ENCODE assay signal across 27 mouse cellular contexts in the genomic region with DNA sequence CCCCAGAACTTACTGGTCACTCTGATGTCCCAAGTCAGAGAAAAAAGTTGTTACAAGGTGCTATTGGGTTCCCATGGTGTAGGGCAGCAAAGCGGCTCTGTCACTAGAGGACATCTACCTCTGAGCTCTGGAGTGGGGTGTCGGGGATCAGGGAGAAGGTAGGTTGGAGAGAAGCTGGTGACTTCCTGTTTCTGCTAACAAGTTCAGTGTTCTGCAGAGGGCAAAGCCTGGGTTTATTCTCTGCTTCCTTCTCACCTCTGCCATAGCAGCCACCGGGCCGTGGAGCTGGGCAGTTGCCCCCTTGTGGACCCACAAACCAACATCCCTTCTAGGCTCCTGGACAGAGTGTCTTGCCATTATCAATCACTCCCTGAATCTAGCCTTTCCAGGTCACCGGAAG. TPM values are rescaled to one million over a fixed set of nuclear protein-coding genes. Genes with fewer than 3 reads are reported as not detected.
DNase-seq lines count a peak whose midpoint lies in the region; ATAC-seq and TF ChIP-seq lines count a peak whose summit lies in the region.
"Had no signal": no experiment of that assay in that cellular context is flagged by ENCODE, and none has a peak within 500 bp of the region (broad histone marks: within the 10 kb centered on the region; RNA-seq: fewer than 3 reads in every experiment).

No protein-coding gene starts in this region.

- H3K4me2 ChIP-seq in limb, embryonic 14.5 days (replicated peaks; ENCODE audit: low read depth, low read length, severe bottlenecking) = no peak overlapping the region
- H3K4me2 ChIP-seq: hindbrain, embryonic 14.5 days; lung, embryonic 15.5 days; midbrain, embryonic 13.5 days had no signal

- WGBS in spleen, adult 2 months = 40% methylated on average over 5 of the region's 5 CpGs
- WGBS in limb, embryonic 14.5 days = 77% methylated on average over 5 of the region's 5 CpGs

- DNase-seq in spleen, adult 2 months (ENCODE audit: low read depth in 1 of 2, low spot score in 2 of 2) = no peak
- DNase-seq in spleen, postnatal 10 days (ENCODE audit: low spot score in 2 of 2) = no peak
- no peak for DNase-seq in limb, embryonic 14.5 days (ENCODE audit: low spot score)
- peak; percentile 51 for DNase-seq in thymus, postnatal 4 days
- DNase-seq in adrenal gland, adult 8-10 months = no peak
- DNase-seq in urinary bladder, adult 2 months (ENCODE audit: low spot score) = no peak
- DNase-seq: adrenal gland, postnatal 14 days; cerebellum, adult 11-12 months; cerebellum, postnatal 36 days; gastrocnemius, postnatal 10 days; heart, postnatal 14 days; kidney, postnatal 10 days; liver; retina, postnatal 1 day had no signal

- no peak for TF ChIP-seq CTCF in spleen, adult 2 months (IDR thresholded peaks at IDR 0.05; ENCODE audit: extremely low read depth, insufficient read depth, insufficient read length, insufficient replicate concordance)

- 0 out of 2 replicates have a peak, but pooled peaks cover 1% of the 10 kb centered on the region for H3K36me3 ChIP-seq in spleen, adult 2 months (ENCODE audit: control insufficient read depth, insufficient read depth, low read length)
- H3K36me3 ChIP-seq in limb, embryonic 14.5 days (ENCODE audit: control insufficient read depth, insufficient read depth, low read length) = peaks cover 15% of the 10 kb centered on the region

- no peak for TF ChIP-seq POLR2A in spleen, adult 2 months (IDR thresholded peaks at IDR 0.05; ENCODE audit: low read depth, low read length)
- no peak for TF ChIP-seq POLR2A in limb, embryonic 14.5 days (IDR thresholded peaks at IDR 0.05; ENCODE audit: borderline replicate concordance, extremely low read depth, insufficient read depth, insufficient read length)

- no peaks in the 10 kb centered on the region for H3K27me3 ChIP-seq in spleen, adult 2 months (ENCODE audit: control insufficient read depth, insufficient read depth, low read length)
- H3K27me3 ChIP-seq in limb, embryonic 14.5 days (ENCODE audit: control insufficient read depth, insufficient read depth, low read length) = no peaks in the 10 kb centered on the region
- H3K27me3 ChIP-seq: lung, embryonic 15.5 days; midbrain, embryonic 13.5 days had no signal

- ATAC-seq in common myeloid progenitor, adult 5-6 weeks (replicated peaks; ENCODE audit: low read depth, poor library complexity, severe bottlenecking) = peak; percentile 39; the same call in 1 of the 2 replicates
- ATAC-seq in limb, embryonic 14.5 days (ENCODE audit: low FRiP score, low read depth) = no peak
- no peak for ATAC-seq in monocyte, adult 5-6 weeks (replicated peaks; ENCODE audit: insufficient number of reproducible peaks, low FRiP score, low TSS enrichment, poor library complexity, severe bottlenecking)
- ATAC-seq: midbrain, embryonic 13.5 days had no signal

- H3K4me1 ChIP-seq in spleen, adult 2 months (ENCODE audit: control insufficient read depth, insufficient read depth, insufficient read length) = peaks cover 14% of the 10 kb centered on the region; the same call in 1 of the 2 replicates
- H3K4me1 ChIP-seq in limb, embryonic 14.5 days (ENCODE audit: control insufficient read depth, insufficient read depth, low read length) = peaks cover 22% of the 10 kb centered on the region
- H3K4me1 ChIP-seq: lung, embryonic 15.5 days; midbrain, embryonic 13.5 days had no signal

- no peak overlapping the region for H3K4me3 ChIP-seq in spleen, adult 2 months (ENCODE audit: extremely low read depth, insufficient read depth, insufficient read length)
- no peak overlapping the region for H3K4me3 ChIP-seq in limb, embryonic 14.5 days (replicated peaks; ENCODE audit: low read length)
- H3K4me3 ChIP-seq: heart, embryonic 10.5 days; layer of hippocampus, adult 2 months; lung, embryonic 15.5 days; midbrain, embryonic 13.5 days; myocyte had no signal

- 0 out of 2 replicates have a peak overlapping the region, but pooled peaks have one; percentile 43 for H3K27ac ChIP-seq in spleen, adult 2 months (ENCODE audit: insufficient read depth, low read length)
- H3K27ac ChIP-seq in limb, embryonic 14.5 days (replicated peaks; ENCODE audit: low read depth, low read length) = peak overlapping the region; percentile 67
- H3K27ac ChIP-seq: heart, embryonic 10.5 days; hindbrain, embryonic 14.5 days; layer of hippocampus, adult 2 months; lung, embryonic 15.5 days; macrophage; midbrain, embryonic 13.5 days had no signal

- no peak overlapping the region for H3K9ac ChIP-seq in limb, embryonic 14.5 days (ENCODE audit: low read depth, low read length, severe bottlenecking)
- H3K9ac ChIP-seq: hindbrain, embryonic 14.5 days; lung, embryonic 15.5 days; midbrain, embryonic 13.5 days had no signal

- H3K9me3 ChIP-seq in limb, embryonic 14.5 days (ENCODE audit: control insufficient read depth, low read length) = no peaks in the 10 kb centered on the region
- H3K9me3 ChIP-seq: heart, embryonic 10.5 days; lung, embryonic 15.5 days; midbrain, embryonic 13.5 days had no signal

RNA-seq across cellular contexts. Expression of a gene that starts 8.7 kb away (rescaled TPM):
- polyA plus RNA-seq in spleen, adult 2 months (2012; rRNA removed) = 41.7 and 53.9 TPM in 2 replicates
- 20.5 and 30.5 TPM in 2 replicates for total RNA-seq in common myeloid progenitor, adult 5-6 weeks (2017)
- polyA plus RNA-seq in limb, embryonic 14.5 days (2012; rRNA removed) = 62.5 and 80.3 TPM in 2 replicates
- polyA plus RNA-seq in limb, embryonic 14.5 days (2014; fragmentation: Nextera tagmentation; extraction: Ambion mirVana) = 91.5 and 95.6 TPM in 2 replicates
- total RNA-seq in monocyte, adult 5-6 weeks (2017) = 12.9 to 16.2 TPM (median 14.3 TPM) in 3 replicates
- 10 to 100 TPM; 46.5 to 54.7 (median 50.7) TPM for total RNA-seq in adrenal gland, adult 8-10 months (2022)
- 34.1 and 46.5 TPM in 2 replicates for polyA plus RNA-seq in urinary bladder, adult 2 months (2012; rRNA removed)

RNA-seq across cellular contexts. Expression of a gene that starts 19.9 kb away (rescaled TPM):
- polyA plus RNA-seq in spleen, adult 2 months (2012; rRNA removed) = not detected in 2 replicates
- not detected in 2 replicates for total RNA-seq in common myeloid progenitor, adult 5-6 weeks (2017)
- polyA plus RNA-seq in limb, embryonic 14.5 days (2012; rRNA removed) = 0.11 and 0.36 TPM in 2 replicates
- 0.17 and 0.80 TPM in 2 replicates for polyA plus RNA-seq in limb, embryonic 14.5 days (2014; fragmentation: Nextera tagmentation; extraction: Ambion mirVana)
- total RNA-seq in monocyte, adult 5-6 weeks (2017) = not detected in 3 replicates
- 1 to 10 TPM; 1.1 to 3.0 (median 1.4) TPM for total RNA-seq in adrenal gland, adult 8-10 months (2022)
- 0.29 and 0.44 TPM in 2 replicates for polyA plus RNA-seq in urinary bladder, adult 2 months (2012; rRNA removed)
- total RNA-seq: gastrocnemius, postnatal 10 days; neutrophil, adult 5-6 weeks had no signal
- polyA plus RNA-seq: embryonic facial prominence, embryonic 11.5 days; intestine, postnatal 0 days; macrophage; myocyte; stomach, embryonic 14.5 days had no signal

RNA-seq across cellular contexts. Expression of a gene that starts 22.0 kb away (rescaled TPM):
- polyA plus RNA-seq in spleen, adult 2 months (2012; rRNA removed) = 10.9 and 16.8 TPM in 2 replicates
- total RNA-seq in common myeloid progenitor, adult 5-6 weeks (2017) = 0.82 and 3.3 TPM in 2 replicates
- polyA plus RNA-seq in limb, embryonic 14.5 days (2012; rRNA removed) = 4.1 and 4.8 TPM in 2 replicates
- 2.7 and 3.5 TPM in 2 replicates for polyA plus RNA-seq in limb, embryonic 14.5 days (2014; fragmentation: Nextera tagmentation; extraction: Ambion mirVana)
- not detected in 3 replicates for total RNA-seq in monocyte, adult 5-6 weeks (2017)
- total RNA-seq in adrenal gland, adult 8-10 months (2022) = 10 to 100 TPM in 3 of 4 experiments, 1 to 10 TPM in 1; 5.8 to 22.3 (median 14.0) TPM
- polyA plus RNA-seq in urinary bladder, adult 2 months (2012; rRNA removed) = 27.3 and 32.8 TPM in 2 replicates
- total RNA-seq: neutrophil, adult 5-6 weeks had no signal
- polyA plus RNA-seq: midbrain, embryonic 13.5 days had no signal

RNA-seq across cellular contexts. Expression of a gene that starts 29.4 kb away (rescaled TPM):
- polyA plus RNA-seq in spleen, adult 2 months (2012; rRNA removed) = 38.6 and 42.5 TPM in 2 replicates
- 9.7 and 11.6 TPM in 2 replicates for total RNA-seq in common myeloid progenitor, adult 5-6 weeks (2017)
- 47.9 and 56.9 TPM in 2 replicates for polyA plus RNA-seq in limb, embryonic 14.5 days (2012; rRNA removed)
- polyA plus RNA-seq in limb, embryonic 14.5 days (2014; fragmentation: Nextera tagmentation; extraction: Ambion mirVana) = 18.2 and 19.1 TPM in 2 replicates
- total RNA-seq in monocyte, adult 5-6 weeks (2017) = 15.0 to 24.1 TPM (median 17.4 TPM) in 3 replicates
- 10 to 100 TPM; 79.6 to 95.9 (median 87.5) TPM for total RNA-seq in adrenal gland, adult 8-10 months (2022)
- polyA plus RNA-seq in urinary bladder, adult 2 months (2012; rRNA removed) = 72.8 and 80.0 TPM in 2 replicates
